Mouse (Mus musculus) c-Kit-positive CD71-negative TER-119-negative erythroid progenitor cells, embryonic 14.5 days (primary cell): ENCODE data around the gene Phc1.

Experiments used
- DNase-seq: peaks from one replicate; pipeline ENCODE4 v3.0.0-alpha.2; 2013; ENCODE audit warnings: low read depth

Gene Phc1

DNA sequence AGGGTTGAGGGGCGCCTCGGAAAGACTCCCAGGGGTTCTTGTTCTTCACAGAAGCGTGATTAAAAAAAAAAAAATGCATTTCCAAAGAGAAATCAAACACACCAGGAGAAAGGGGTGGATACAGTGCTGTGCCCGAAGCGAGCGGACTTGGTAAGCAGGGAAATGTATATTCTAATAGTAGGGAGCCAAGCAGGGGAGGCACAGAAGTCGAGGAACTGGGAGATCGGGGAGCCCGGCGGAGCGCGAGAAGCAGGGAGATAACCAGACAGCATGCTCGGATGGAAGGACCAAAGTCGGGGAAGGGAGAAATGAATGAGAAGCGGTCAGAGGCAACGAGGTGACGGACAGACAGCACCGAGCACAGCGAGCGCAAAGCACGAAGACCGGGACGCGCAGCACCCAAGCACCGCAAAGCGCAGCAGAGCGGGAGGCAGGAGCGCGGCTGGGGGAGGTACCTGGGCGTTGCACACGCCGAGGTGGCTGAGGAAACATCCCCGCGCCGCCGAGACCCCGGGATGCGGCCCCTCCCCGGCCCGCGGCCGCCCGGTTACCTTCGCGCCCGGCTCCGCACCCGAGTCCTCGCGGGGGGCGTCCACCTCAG is 1.2 kb downstream of the Phc1 start:
- DNase-seq = peak; percentile 19

DNA sequence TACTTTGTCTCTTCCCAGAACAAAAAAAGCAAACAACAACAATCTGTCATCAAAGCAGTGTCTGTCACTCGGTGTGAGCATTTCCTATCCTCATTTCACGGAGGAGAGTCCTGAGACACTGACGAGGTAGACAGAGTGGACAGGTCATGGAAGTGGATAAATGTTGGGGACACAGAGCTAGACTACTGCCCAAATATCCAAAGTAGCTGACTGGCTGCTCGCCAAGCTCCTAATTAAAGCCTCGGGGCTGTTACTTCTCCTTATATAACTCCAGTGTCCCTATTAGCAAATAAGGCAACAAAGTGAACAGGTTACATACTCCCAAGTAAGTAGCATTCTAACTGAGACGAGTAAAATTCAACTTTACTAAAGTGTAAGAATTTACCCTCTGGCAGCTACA is 2.8 kb downstream of the Phc1 start:
- DNase-seq = no peak

DNA sequence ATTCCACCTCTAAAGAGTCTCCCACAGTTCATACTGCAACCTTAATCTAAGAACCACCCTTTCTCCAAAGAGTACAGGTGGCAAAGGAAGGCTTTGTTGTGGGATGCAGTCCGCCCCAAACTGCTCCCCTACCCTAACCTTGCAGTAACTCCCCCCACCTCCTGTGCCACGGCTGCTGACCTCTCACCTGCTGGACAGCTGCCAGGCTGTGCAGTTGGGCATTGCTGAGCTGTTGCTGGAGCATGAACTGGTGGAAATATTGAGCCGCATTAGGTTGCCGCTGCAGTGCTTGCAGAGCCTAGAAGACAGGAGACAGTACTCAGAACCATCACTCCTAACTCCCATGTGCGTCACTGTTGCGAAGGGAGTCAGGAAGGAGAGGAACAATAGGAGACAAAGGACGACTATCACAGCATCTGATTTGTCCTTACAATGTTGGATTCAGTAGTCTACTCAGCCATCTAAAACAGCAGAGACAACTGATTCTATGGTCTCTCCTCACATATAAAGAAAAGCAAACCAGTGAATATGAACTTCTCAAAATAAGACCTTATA is 5.5 kb downstream of the Phc1 start:
- DNase-seq = no peak

DNA sequence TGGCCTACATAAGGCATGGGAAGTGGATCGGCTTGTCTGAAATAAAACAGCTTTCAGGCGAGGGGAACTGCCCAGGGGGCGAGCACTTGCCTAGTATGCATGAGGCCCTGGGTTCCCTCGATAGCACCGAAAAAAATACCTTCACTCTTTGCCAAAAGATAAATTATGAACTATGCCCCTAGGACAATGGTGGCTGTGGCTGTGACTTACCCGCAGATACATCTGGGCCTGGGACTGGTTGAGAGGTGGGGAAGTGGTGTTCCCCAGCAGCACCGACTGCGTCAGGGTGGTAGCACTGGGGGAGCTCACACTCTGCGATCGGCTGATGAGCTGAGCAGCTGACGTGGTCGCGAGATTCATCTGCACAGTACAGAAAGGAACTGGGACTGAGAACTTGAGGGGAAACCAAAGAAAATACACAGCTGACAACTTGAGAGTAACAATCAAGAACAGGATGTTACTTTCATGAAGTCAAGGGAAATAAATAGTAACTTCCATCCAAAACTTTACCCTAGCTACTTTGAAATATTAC is 7.2 kb downstream of the Phc1 start:
- no peak for DNase-seq

DNA sequence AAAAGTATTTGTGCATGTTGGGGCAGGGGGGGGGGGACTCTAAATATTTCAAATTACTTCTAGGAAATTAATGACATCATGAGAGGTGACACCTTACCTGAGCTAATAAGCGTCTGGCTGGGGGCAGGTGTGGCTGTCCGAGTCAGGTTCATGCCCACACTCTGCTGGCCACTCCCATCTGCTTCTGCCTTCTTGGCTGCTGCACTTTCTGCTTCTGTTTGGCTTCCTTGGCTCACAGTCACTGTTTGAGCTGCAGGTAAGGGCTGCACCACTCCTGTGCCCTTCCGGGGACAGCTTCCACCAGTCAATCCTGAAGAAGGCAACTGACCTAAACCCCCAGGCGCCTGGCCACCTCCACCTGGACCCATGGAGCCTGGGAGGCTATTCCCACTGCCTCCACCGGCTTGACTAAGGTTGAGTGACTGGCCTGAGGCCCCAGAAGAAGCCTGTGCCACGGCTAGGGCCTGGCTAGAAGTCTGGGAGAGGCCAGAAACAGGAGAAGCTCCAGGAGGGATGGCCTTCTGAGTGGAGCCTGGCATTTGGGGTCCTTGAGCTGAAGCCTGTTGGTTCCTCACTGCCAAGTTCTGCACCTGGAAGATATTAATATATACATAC is 14.9 kb downstream of the Phc1 start:
- DNase-seq = no peak

DNA sequence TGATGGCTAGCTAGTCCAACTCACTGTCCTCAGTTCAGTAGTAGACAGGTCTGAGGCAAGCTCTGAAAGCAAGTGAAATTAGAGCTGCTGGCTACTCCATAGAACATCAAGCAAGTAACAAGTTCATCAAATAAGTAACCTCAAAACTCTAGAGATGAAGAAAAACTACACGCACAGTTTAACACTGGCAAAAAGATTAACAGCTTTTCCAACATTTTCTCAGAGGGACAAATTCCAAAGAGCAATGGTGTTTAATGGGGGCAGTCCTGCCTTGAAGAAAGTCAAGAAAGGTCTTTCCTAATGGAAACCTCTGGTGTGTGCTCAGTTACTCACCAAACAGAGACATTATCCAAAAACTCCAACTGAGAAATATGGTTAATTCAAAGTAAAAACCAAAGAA is 21.6 kb downstream of the Phc1 start:
- no peak for DNase-seq

DNA sequence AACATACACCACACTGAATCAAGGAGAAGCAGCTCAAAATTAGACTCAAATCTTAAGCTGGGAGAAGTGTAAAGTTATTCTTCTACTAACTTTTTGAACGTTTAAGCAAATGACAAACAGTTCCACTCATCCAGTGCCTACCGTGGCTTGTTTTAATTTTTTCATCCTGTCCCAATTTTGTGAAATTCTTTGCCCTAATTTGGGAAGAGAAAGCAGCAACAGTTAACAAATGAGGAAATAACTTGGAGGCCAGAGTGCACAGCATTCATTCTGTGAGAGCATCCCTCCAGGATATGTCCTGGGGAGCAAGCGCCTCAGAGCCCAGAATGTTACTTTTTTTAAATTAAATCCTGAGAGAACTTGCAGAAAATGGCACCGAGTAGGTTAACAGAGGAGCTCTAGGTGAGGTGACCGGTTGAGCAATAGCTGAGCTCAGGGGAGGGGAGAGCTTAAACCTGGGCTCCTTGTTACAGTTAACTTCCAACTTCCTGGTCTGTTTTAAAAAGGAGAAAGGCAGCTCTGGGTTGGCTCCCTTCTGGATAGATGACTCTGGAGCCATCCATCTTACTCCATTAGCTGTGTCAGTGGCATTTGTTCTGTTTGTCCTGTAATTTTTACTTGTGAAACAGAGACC is 30.1 kb downstream of the Phc1 start:
- no peak for DNase-seq

DNA sequence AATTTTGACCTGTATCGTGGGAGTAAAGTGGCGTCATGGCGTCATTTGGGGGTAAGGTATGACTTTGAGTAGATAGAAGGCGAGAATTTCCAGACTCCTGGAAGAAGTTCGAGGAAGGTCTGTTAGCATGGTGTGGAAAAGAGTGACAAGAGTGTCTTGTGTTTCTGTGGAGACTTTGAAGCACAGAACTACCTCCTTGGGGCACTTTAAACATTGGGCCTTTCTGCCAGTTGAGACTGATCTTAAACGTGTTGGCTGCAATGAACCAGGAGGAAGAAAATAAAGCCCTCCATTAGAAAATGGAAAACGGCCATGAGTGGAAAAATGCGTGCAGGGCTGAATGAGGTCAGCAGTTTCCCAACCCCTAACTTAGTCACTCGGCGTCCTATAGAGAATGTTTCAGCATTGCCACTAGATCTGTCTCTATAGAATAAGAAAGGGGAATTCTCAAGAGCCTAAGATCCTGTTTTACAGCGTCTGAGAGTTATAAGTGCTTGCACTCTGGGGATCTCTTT is 30.9 kb downstream of the Phc1 start:
- no peak for DNase-seq

DNA sequence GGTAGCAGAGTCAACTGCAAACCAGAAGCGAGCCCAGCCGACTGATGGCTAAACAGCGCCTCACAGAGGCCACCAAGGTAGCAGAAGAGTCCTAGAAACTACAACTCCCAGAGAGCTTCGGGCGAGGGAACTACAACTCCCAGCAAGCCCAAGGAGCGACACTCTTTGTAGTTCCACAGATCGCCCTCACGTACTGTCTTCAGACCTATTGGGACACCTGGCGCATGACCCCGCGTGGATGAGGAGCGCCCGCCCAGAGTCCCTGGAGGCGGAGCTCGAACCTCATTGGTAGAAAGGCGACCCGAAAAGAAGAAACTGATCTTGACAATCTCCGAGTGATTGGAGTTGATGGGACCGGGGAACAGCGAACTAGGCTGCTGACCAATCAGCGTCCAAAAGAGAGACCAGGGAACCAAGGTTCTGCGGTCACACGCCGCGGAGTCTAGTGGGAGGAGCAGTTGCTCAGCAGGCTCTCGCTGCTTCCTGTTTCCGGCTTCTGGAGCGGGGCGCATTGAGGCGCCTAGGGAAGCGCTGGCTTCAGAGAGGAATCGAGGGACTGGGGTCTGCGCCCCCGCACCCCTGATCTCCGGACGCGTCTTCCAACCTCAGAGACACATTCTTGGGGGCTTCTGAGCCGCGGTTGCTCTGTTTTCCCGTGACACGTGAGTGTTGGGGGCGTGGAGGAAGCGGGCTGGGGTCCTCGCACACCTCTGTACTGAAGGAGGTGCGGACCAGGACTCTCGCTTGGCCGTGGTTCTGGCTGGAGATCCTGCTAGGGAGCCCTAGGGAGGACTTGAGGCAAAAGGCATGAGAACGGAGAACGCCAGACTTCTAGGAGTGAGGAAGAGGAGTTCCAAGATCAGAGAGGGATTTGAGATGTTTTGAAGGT is 31.6 kb downstream of the Phc1 start, which contains the start of gene M6pr:
M6pr (plus strand) TSS at position 216 of the 889 bp plus-strand sequence.
- DNase-seq = peak; percentile 88

DNA sequence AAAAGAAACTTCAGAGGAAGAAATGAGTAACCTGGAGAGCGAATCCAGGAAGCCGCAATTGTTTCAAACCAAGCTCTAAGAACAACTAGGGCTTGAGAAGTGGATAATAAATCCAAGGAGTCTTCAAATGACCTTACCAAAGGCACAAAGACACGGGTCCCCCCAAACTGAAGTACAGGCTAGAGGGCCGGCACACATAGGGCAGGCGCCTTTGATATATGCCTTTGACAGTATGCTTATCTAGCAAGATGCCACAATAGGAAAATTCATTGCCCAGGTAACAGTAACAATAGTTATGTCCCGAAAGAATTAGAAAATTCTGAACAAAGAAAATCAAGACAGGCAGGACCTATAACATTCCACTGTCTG is 32.2 kb downstream of the Phc1 start:
- DNase-seq = no peak

DNA sequence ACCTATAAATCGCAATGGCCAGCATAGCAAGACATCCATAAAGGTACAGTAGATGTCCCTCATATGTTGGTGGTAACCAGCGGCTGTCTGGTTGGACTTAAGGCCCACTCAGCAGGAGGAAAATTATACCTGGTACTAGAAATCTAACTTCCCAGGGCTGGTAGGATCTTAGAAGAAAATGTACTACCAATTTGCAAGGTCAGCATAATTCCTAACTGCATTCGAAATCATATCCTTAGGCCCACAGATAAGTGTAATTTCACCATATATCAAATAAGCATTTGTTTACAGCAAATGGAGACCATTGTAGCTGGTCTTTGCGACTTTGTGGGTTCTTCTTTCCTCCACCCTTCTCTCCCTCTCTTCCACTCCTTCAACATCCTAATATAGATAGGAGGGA is 33.7 kb downstream of the Phc1 start:
- DNase-seq = no peak

DNA sequence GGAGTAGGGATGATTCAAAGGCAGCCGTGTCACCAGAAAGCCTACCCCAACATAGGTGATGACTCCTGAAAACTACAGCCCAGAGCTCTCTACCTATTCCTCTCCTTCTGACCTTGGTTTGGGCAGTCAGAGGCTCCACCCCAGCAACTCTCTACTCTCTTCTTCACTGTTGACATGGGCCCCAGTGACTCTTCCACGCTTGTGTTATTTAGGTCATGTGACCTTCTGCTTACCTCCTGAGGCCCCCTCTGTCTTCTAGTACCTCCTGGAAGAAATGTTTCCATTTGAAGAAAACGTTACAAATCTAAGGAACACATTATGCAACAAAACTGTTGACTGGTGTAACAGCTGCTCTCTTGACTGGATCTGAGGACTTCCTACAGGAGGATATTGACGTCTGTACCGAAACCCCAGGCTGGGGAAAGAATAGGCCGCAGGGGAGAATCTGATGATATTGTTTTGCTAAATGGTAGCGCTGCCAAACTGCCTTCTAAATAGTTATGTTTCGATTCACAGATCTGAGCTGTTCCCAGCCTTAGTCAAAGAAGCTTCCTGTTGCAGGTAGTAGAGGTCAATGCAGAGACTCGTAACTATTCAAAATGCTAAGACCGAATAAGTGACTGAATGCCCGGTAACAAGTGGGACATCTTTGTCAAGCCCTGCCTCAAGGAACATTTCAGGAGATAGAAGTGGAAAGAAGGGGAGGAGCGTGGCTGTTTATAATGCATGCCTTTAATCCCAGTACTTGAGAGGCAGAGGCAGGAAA is 35.4 kb downstream of the Phc1 start:
- DNase-seq = no peak

DNA sequence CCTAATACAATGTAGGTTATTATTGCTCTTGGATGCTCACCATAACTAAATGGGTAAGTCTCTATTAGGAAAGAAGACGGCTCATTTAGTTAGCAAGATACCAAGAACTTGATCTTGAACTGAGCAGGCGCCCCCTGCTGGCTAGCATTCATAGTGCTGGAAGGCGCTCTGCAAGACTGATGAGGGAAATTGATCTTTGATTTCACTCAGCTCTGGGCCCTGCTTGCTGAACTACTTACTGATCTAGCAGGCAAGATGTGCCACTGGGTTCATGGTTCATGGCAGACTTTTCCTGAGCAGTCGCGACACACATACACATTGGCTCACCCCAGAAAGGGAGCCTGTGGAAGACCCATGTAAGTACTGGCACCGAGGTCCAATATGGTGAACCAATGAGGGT is 36.0 kb downstream of the Phc1 start:
- DNase-seq = peak; percentile 59

DNA sequence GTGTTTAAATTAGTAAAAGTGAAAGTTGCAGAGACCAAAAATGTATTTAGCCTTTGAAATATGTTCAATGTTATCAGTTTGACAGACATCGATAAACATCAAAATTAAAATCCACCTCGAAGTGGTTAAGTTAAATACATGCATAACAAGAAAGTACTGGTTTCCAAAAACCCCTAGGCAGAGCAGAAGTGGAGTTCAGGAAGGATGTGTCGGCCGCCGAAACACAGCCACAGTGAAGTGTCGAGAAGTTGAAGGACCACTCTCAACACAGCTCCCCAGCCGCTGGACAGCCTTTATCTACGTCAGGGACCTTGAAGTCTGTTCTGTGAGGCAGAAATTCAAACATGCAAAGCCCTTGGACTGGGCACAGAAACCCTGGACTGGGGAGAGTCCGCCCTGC is 36.8 kb downstream of the Phc1 start:
- no peak for DNase-seq

DNA sequence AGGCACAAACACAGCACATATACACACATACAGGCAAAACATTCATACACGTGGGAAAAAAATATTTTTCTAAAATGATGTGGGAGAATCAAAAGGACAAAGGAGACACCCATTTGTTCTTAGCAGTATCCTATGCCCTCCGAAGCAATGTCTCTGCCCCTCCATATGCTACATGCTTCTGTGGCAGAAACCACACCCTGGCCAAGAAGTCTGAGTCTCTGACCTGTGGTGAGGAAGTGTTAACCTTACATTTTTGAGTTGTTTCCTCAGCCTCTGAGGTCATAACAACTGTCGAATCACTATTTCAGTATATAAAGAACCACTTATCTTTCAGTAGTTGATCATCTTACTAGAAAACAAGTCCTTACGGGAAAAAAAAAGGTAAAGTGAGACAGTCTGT is 37.7 kb downstream of the Phc1 start:
- DNase-seq = no peak

DNA sequence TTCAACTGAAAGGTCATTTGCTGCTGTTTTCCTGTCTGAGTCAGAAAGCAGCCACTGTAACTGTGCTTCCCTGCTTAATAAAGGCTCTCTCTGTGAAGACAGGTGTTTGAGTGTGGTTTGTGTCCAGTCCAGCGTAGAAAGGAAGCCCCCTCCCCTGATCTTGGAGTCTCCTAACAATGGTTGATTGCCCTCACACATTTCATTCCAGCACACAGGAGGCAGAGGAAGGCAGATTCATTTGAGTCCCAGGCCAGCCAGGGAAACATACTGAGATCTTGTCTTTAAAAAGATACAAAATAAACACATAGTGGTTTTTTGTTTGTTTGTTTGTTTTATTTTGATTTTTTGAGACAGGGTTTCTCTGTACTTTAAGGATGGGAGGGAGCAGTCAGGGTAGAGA is 38.2 kb downstream of the Phc1 start:
- DNase-seq = no peak

DNA sequence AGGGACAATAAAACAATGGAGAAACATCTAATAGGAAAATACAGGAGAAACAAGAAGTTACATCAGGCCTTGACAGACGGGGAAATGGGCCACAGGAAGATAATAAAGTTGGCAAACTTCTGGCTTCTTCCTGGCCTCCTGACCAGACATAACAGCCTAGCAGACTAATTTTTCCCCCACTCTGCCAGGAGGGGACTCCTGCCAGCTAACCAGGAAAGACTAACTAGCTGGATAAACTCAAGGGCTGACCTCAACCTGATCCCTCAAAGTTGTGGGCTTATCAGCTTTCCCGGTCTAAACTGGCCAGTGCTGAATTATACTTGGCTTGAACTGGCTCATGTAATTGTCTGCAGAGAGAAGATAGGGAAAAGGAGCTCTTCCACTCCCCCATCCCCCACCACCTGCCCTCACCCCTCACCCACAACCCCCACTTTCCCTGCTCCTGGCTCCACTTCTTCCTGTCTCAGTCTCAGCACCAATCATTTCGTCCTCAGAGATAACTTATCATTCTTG is 40.7 kb downstream of the Phc1 start:
- no peak for DNase-seq

DNA sequence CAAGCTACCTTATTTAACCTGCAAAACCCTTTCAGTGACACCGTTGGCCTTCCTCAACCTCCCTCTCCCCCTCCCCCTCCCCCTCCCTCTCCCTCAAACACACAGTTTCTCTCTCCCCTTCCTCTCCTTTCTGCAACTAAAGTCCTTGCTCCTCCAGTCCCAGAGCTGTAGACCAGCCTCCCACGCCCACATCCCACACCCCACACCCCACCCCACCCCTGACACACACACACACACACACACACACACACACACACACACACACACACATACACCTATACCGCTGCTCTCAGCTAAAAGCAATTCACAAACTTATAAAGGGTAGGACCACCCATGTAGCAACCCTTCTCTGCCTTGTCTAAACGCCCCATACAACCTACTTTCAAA is 42.1 kb downstream of the Phc1 start:
- no peak for DNase-seq

DNA sequence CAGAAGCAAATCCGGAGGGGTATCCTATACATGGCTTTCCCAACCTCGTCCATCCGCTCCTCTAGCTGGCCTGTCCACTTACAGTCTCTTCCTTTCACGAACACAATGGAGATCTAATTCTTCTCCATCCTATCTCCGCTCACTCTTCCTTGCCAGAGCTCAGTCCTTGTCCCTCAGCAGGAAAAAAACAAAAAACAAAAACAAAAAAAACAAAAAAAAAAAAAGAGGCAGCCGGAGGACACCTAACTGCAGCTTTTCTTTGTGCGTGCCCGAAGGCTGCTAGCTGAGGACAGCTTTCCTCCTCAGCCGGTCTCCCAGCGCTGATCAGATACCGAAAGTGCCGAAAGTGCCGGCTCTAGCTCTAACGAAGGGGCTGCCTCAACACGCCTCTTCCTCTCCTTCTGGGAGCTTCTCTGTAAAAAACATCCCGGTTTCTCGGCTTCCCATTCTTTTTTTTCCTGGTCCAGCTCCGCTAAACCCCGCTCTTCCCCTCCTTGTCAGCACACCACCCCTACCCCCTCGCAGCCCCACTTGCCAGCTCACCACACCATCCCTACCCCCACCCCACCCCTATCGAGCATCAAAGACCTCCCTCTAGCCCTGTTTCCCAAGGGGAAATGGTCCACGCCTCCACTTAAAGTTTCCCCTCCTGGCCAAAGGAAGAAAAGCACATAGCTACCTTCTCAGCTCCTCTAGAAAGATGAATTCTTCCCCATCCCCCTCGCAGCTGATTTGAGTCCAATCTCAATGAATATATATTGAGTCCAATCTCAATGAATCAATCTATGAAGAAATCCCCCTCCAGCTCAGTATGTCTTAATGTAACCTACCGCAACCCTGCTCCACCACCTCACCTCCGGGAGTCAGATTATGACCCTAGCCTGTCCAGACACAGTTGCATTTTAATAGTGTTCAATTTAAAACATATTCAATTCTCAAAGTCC is 42.8 kb downstream of the Phc1 start:
- DNase-seq = no peak

DNA sequence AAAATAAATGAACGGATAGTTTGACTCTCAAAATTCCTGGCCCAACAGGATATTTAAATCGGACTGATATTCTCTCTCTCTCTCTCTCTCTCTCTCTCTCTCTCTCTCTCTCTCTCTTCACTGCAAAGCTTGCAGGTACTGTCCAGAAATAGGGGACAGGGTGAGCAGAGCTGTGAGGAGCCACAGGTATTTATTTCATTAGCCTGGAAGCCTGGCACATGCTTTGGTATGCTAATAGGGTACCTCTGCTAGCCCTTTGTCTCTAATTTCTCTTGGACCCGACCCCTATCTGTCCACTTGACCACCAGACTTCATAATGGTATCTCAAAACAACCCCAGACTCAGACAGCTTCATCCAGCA is 43.5 kb downstream of the Phc1 start:
- no peak for DNase-seq
